Mouse (Mus musculus): ENCODE data around the gene Agtpbp1.

Agtpbp1 gene

DNA sequence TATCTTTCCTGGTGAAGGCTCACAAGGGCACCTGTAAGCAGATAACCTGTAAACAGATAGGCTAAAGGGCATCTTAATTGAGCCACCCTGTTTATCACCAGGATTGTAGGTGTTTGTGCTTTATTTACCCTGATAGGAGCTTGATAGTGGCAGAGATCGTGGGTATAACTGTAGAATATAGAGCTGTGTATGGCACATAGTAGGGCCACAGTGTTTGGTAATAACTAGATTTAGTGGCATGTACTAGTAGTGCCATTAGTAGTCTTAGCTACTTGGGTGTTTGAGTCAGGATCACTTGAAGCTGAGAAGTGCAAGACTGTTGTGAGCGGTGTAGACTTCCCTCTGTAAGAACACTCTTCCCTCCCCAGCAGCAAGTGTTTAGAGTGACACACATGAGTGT, 2.2 kb upstream of the Agtpbp1 start:
- in situ Hi-C loops (cut with MboI; ENCODE audit: low pct_unique_long_range_greater_than_20kb in 1 of 2, low sequenced_read_pairs in 2 of 2, unreplicated experiment in 1 of 2) = no loop called here

DNA sequence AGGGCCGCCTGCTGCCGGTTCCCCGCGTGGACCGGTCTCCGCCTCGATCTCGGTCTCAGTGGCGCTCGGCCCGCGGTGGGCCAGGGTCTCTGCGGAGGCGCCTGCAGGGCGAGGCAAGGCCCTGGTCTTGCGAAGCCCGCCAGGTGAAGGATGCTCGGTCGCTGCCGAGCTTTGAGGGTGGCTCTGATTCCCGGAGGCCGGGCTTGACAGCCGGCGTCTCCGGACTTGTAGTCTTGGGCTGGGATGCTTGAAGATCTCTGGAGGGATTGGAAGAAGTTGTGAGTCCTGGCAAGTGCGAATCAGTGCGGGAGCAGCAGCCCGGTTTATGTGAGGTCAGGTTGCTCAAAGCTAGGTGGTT, 600 bp upstream of the Agtpbp1 start:
- in situ Hi-C loops (cut with MboI; ENCODE audit: low pct_unique_long_range_greater_than_20kb in 1 of 2, low sequenced_read_pairs in 2 of 2, unreplicated experiment in 1 of 2) = no loop called here

DNA sequence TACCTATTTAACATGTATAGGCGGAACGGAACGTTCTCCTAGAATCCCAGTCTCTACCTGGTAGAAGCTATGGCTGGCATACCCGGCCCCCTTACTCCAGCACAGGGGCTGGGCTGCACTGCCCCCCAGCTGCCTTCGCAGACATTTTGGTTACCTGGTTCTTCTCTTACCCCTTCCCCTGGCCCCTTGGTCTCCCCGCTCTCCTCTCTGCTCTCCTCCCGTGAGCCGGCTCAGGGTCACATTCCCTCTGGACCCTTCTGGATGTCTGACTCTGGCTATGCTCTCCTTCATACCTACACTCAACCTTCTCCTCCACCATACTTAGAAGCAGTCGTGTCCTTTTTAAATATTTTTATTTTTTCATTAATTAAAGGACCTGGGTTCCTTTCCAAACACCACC, 546 bp downstream of the Agtpbp1 start:
- in situ Hi-C loops (cut with MboI; ENCODE audit: low pct_unique_long_range_greater_than_20kb in 1 of 2, low sequenced_read_pairs in 2 of 2, unreplicated experiment in 1 of 2) = no loop called here

DNA sequence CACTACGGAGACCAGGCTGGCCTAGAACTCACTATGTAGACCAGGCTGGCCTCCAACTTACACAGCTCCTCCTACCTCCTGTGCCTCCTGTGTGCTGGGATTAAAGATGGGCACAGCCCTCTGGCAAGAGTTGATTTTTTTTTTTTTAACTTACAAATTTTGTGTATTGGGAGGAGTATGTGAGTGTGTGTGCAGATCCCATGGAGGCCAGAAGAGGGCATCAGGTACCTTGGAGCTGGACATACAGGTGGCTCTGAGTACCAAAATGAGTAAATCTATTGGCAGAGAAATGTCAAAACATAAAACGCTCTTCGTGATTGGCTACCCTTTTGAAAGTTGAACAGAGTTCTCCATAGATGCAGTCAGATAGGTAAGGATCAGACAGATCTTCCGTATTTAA, 4.1 kb downstream of the Agtpbp1 start:
- in situ Hi-C loops (cut with MboI; ENCODE audit: low pct_unique_long_range_greater_than_20kb in 1 of 2, low sequenced_read_pairs in 2 of 2, unreplicated experiment in 1 of 2) = no loop called here

DNA sequence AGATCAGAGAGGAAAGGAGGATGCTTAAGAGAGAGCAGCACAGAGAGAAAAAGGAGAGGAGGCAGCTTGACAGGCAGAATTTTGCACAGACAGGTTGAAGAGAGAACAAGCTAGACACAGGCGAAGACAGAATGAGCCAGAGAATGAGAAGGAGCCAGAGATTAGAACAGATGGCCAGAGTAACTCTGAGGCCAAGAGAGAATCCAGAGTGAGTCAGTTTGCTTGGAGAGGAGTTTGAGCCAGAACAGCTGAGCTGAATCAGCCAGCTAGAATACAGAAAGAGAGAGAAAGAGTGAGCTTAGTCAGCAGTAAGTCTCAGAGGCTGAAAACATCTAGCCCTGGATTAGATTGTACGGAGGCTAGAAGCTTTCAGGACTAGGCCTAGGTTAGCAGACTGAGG, 12.5 kb downstream of the Agtpbp1 start:
- in situ Hi-C loops (cut with MboI; ENCODE audit: low pct_unique_long_range_greater_than_20kb in 1 of 2, low sequenced_read_pairs in 2 of 2, unreplicated experiment in 1 of 2) = no loop called here

DNA sequence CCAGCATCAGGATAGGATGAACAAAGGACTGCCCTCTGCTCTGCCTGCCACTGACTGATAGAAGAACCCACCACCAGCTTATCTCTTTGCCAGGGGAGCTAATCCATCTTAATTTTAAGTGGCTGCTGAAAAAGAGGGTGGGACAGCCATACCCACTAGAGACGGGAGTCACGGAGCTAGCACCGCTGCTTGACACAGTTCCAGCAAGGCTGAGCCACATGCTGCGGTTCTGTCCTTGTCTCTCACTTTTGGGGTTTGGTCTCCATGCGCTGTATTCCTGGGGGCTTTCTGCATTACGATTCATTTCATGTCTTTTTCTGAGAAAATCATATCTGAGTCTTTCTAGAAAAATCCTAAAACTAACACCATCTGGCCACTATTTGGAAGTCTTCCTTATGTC, 13.9 kb downstream of the Agtpbp1 start:
- in situ Hi-C loops (cut with MboI; ENCODE audit: low pct_unique_long_range_greater_than_20kb in 1 of 2, low sequenced_read_pairs in 2 of 2, unreplicated experiment in 1 of 2) = no loop called here

DNA sequence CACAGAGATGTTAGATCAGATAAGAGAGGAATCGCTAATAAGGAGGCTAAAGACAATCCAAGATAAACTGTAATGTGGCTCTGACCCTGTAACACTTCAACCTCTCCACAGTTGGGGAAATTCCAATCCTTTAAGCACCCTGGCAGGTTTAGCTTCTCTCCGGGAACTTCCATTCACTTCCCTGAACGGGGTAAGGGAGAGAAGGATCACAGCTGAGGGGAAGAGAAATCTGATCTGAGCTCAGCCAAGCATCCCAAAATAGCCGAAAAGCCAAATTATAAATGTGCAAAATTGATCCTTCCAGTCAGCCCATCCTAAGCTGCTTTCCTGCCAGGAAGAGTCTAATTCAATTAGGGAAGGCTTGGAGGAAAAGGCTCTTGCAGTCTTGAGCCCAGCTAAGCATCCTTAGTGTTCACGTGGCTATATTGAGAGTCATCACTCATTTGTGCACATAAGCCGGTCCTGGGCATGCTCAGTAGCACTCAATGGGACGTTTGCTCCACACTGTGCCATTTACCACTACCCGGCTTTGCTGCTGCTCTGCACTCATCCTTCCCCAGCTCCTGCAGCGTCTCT, 19.0 kb downstream of the Agtpbp1 start:
- in situ Hi-C loops (cut with MboI; ENCODE audit: low pct_unique_long_range_greater_than_20kb in 1 of 2, low sequenced_read_pairs in 2 of 2, unreplicated experiment in 1 of 2) = no loop called here

DNA sequence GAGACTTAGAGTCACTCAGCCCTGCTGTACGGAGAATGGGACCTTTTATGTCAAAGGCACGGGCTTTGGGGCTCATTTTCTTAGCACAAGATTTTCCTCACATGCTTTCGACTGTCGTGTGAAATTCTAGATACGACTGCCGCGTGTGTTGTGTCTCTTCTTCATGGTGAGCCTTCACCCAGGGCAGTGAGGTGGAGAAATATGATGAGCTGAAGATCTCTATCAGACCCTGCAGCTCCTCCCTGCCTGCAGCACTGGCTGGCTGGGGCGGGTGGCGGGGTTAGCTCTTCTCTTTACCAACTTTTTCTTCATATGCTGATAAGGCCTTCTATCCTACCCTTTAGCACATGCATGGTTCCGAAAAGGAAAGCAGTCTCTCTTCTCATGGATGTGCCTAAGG, 20.1 kb downstream of the Agtpbp1 start:
- in situ Hi-C loops (cut with MboI; ENCODE audit: low pct_unique_long_range_greater_than_20kb in 1 of 2, low sequenced_read_pairs in 2 of 2, unreplicated experiment in 1 of 2) = no loop called here

DNA sequence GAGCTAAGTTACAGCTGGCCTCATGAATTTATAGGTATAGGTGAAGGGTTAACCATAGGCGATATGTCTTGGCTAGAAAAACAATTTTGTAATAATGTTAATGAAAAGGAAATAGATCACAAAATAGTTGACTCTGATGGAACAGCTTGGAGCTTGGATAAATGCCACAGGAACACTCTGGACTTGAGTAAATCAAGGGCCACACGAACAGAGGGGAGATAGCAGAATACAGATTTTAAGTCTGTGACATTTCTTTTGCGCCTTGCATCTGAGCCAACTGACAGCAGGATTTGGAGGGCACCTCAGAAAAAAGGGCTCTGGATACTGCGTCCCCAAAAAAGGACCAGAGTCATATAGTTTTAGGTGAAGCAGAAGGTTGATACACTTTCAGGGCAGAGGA, 20.5 kb downstream of the Agtpbp1 start:
- in situ Hi-C loops (cut with MboI; ENCODE audit: low pct_unique_long_range_greater_than_20kb in 1 of 2, low sequenced_read_pairs in 2 of 2, unreplicated experiment in 1 of 2) = no loop called here

DNA sequence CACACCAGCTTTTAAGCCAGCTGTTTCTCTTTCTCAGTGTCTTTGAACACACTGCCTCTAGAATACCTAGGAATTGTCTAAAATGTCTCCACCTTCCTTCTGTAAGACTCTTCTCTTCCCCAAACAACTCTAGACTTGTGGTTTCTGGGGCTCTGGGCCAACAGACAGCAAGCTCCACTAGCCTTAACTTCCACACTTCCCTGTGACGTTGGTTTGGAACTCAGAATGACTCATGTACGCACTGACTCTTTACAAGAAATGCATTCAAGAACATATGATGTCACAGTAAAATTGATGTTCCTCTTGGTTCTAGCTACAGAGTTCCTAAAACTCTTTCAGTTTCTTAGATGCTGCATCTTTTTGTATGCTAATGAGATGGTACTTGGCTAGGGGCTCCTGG, 22.6 kb downstream of the Agtpbp1 start:
- in situ Hi-C loops (cut with MboI; ENCODE audit: low pct_unique_long_range_greater_than_20kb in 1 of 2, low sequenced_read_pairs in 2 of 2, unreplicated experiment in 1 of 2) = no loop called here

DNA sequence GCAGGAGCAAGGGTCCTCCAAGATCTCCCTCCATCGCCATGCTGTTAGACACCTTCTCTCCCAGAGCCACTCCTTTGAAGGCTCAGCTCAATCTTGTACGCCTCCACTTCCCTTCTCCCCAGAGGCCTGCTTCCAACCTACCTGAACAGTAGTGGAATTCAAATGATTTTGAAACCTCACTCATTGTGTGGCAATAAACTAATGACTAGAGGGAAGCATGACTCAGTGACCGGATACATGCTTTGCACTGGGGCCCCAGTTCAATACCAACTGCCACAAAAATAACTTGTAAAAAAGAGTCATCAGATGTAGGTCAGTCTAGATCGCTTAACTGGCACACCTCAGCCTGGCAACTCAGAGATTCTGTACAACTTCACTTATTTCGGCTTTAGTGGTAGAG, 26.3 kb downstream of the Agtpbp1 start:
- in situ Hi-C loops (cut with MboI; ENCODE audit: low pct_unique_long_range_greater_than_20kb in 1 of 2, low sequenced_read_pairs in 2 of 2, unreplicated experiment in 1 of 2) = no loop called here

DNA sequence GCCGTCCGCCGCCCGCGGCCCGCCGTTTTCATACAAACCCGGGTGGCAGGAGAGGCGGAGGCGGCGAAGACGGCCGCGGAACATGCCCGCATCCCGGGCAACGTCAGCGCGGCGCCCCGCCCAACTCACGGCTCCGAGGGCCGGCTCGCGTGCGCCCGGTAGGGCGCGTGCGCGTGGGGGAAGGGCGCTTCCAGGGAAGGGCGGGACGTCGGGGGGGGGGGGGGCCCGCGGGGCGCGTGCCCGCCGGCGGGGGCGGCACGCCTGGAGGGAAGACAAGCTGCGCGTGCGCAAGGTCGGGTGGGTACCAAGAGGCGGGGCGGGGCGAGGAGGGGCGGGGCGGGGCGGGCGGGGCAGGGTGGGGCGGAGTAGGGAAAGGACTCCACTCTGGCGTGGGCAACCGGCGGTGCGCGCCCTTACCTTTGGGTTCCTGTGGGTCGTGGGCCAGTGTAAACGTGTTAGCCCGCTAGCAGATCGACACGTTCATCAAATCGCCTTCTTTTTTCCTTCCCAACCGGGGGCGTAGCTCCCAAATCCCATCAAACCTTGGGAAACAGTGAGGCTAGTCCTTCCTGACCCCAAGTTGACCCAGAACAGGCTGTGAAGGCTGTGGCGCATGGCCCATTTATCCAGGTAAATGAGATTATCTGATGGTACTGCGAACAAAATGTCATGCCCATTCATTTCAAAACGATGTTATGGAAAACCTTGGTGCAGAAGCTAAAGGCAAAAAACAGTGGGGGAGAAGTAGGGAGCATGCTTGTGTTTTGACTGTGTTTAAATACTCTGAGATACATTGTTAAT, 27.6 kb downstream of the Agtpbp1 start:
- in situ Hi-C loops (cut with MboI; ENCODE audit: low pct_unique_long_range_greater_than_20kb in 1 of 2, low sequenced_read_pairs in 2 of 2, unreplicated experiment in 1 of 2) = no loop called here

DNA sequence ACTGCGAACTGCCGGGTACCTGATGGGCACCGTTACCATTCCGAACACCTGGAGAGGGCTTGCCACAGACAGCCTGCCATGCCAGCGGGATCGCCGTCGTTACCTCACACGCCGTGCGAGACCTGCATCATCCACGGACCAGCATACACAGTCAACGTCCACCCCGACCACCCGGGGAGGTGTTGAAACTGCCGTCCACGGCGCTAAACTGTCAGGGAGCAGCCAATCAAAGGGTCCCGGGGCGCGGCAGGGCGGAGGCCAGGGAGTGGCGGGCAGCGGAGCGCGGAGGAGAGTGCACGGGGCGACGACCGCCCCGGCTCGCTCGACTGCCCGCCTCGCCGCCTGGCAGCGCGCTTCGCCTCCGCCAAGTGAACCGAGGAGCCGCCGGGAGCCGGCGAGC, 28.4 kb downstream of the Agtpbp1 start:
- in situ Hi-C loops (cut with MboI; ENCODE audit: low pct_unique_long_range_greater_than_20kb in 1 of 2, low sequenced_read_pairs in 2 of 2, unreplicated experiment in 1 of 2) = no loop called here

DNA sequence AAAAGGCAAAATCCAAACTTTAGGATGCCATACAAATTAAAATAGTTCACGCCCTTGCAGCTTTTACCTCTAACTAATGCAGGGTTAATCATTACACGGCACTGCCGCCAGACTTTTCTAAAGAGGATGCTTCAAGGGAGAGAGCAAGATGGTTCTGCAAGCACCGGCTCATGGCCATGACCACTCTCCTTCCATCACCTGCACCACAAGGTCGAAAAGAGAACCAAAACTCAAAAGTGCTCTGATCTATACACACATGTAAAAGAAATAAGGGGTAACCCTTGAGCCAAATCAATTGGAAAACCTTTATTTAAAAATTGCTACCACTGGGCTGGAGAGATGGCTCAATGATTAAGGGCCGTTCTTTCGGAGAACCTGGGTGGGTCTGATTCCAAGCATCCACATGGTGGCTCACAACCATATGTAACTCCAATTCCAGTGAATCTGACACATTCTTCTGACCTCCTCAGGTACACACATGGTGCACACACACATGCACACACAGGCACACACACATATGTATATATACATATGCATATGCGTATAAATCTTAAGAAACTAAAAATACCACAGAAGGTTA, 29.3 kb downstream of the Agtpbp1 start:
- in situ Hi-C loops (cut with MboI; ENCODE audit: low pct_unique_long_range_greater_than_20kb in 1 of 2, low sequenced_read_pairs in 2 of 2, unreplicated experiment in 1 of 2) = no loop called here

DNA sequence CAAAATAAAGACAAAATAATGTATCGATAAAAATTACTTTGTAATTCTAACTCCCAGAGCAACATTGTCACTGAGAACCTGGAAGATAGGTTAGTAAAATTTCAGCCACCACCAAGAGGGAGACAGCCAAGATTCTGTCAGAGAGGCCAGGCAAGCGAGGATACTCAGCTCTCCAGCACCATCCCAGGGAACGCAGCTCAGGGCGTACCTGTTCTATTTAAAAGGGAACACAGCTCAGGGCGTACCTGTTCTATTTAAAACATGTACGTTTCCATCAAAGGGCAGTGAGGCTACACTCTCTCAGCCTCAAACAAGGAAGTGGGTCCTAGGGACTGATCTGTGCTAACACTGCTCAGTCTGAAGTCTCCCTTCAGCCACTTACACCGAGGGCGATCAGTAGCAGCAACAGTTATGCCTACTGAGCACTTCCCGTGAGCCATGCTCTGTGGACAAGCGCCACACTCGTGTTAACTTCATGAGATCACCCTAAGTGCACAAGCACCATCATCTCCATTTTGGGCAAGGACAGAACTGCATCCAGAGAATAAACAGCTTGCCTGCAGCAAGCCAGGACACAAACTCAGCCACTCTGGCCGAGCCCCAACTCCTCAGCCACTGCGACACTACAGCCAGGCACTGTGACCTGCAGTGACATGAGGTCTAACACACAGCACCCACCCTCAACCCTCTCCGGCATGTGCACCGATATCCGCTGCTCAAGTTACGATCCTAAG, 30.1 kb downstream of the Agtpbp1 start:
- in situ Hi-C loops (cut with MboI; ENCODE audit: low pct_unique_long_range_greater_than_20kb in 1 of 2, low sequenced_read_pairs in 2 of 2, unreplicated experiment in 1 of 2) = no loop called here

DNA sequence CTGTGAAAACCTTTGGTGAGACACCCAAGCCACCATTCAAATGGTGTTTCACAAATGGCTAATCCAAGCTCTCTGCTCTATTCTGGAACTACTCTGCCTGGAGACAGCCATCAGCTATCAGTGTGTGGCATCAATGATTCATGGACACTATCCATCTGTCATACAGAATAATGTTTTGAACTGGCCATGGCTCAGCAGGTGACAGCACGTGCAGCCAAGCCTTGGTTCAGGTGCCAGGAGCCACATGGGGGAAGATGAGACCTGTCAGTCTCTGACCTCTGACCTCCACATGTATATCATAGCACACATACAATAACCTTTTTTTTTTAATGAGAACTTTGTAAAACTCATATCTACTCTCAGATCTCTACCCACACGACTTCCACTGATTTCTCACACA, 32.3 kb downstream of the Agtpbp1 start:
- in situ Hi-C loops (cut with MboI; ENCODE audit: low pct_unique_long_range_greater_than_20kb in 1 of 2, low sequenced_read_pairs in 2 of 2, unreplicated experiment in 1 of 2) = no loop called here

DNA sequence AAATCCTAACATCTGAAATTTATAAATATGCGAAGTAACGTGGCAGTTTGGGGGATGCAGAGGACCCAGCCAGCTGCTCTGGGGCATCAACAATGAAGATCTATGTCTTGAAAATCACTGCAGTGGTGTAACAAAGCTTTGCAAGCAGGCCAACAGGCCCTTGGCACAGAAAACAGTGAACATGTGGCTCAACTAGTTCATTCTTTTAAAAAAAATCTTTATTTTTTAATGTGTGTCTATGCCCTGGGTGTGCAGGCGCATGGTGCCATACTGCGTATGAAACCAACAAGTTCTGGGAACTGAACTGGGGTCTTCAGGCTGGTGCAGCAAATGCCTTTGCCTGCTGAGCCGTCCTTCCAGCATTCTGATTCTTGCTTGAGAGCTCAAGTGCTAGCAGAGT, 32.7 kb downstream of the Agtpbp1 start:
- in situ Hi-C loops (cut with MboI; ENCODE audit: low pct_unique_long_range_greater_than_20kb in 1 of 2, low sequenced_read_pairs in 2 of 2, unreplicated experiment in 1 of 2) = no loop called here

DNA sequence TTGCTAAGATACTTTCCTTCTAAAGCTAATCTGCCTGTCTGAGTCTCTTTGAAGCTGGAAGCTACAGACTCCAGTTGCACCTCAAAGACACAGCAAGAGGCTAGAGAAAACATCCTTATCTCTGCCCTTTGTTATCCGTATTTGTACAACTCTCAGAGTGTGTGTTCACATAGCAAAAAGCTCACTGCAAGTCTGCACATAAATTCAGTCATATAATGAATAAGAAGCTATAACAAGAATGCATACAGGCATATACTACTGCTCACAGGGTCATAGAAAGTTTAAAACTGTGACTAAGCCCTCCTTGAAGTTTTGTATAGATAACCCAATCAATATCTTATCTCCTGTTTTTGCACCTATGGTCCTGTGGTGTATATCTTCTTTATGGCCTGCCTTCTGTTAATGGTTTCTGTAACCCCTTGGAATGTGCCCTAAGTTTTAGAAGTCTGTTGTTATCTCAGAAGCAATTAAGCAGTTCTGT, 35.7 kb downstream of the Agtpbp1 start:
- in situ Hi-C loops (cut with MboI; ENCODE audit: low pct_unique_long_range_greater_than_20kb in 1 of 2, low sequenced_read_pairs in 2 of 2, unreplicated experiment in 1 of 2) = no loop called here

DNA sequence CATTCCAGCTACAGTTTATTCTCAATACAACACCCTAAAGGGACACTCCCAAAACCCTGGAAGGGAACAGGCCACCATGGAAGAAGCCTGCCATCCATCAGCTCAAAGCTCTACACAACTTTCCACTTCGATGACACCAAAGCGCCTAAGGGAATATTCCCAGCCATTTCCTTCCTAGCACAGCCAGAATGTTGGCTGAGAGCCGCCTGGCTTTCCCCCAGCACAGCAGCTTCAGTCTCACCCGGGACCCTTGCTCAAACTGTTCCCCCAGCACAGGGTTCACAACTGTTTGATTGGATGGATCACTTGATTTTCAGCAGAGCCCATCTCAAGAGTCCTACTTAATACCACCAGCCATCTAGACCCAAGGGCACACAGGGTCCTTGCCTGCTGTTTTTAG, 37.3 kb downstream of the Agtpbp1 start:
- in situ Hi-C loops (cut with MboI; ENCODE audit: low pct_unique_long_range_greater_than_20kb in 1 of 2, low sequenced_read_pairs in 2 of 2, unreplicated experiment in 1 of 2) = no loop called here
